Mouse (Mus musculus) limb, embryonic 15.5 days (tissue): ENCODE data around the gene Mipep. TPM values are rescaled to one million over a fixed set of nuclear protein-coding genes. Genes with fewer than 3 reads are reported as not detected.

ENCODE experiments used
- ATAC-seq: fragments of 200-750 bp; cut with Nextera tagmentation; 2 replicates; pipeline ENCODE4 v1.8.0; 2017; ENCODE audit warnings: low read depth, moderate TSS enrichment; ENCODE audit not compliant: insufficient number of reproducible peaks, low FRiP score, low TSS enrichment
- H3K27ac ChIP-seq: fragments of 300-500 bp; sonication (generic); 2 replicates; pipeline ENCODE4 v1.5.1; 2015; ENCODE audit warnings: moderate library complexity, mild to moderate bottlenecking, inconsistent platforms
- H3K27me3 ChIP-seq: fragments of 300-500 bp; sonication (generic); 2 replicates; pipeline ENCODE4 v1.6.1; 2015; ENCODE audit warnings: inconsistent platforms
- H3K36me3 ChIP-seq: fragments of 300-500 bp; sonication (generic); 2 replicates; pipeline ENCODE4 v1.6.1; 2015; ENCODE audit warnings: inconsistent platforms
- H3K4me1 ChIP-seq: fragments of 300-500 bp; sonication (generic); 2 replicates; pipeline ENCODE4 v1.6.1; 2015; ENCODE audit warnings: inconsistent platforms
- H3K4me2 ChIP-seq: fragments of 300-500 bp; sonication (generic); 2 replicates; pipeline ENCODE4 v1.6.1; 2015; ENCODE audit warnings: mild to moderate bottlenecking, inconsistent platforms
- H3K4me3 ChIP-seq: fragments of 300-500 bp; sonication (generic); 2 replicates; pipeline ENCODE4 v1.5.1; 2015; ENCODE audit warnings: mild to moderate bottlenecking, inconsistent platforms
- H3K9ac ChIP-seq: fragments of 300-500 bp; sonication (generic); 2 replicates; pipeline ENCODE4 v1.6.1; 2015; ENCODE audit warnings: inconsistent platforms
- H3K9me3 ChIP-seq: fragments of 300-500 bp; sonication (generic); 2 replicates; pipeline ENCODE4 v1.6.1; 2016; ENCODE audit warnings: inconsistent platforms
- WGBS: fragments of 180-500 bp; shearing (Covaris S2); methylation state at CpG from one replicate; pipeline ENCODE4 v1.1.7; 2015; 5-methylcytosine and 5-hydroxymethylcytosine counted together
- polyA plus RNA-seq: library from polyadenylated mRNA; unstranded; fragments of >200 nt; fragmentation: Nextera tagmentation; extraction: Ambion mirVana; gene quantifications from 2 replicates; pipeline ENCODE4 v1.2.1, GENCODE M21; 2015

Gene Mipep
- 16.4 and 18.4 TPM in 2 replicates for polyA plus RNA-seq

- H3K9ac ChIP-seq = peak within 1 kb of the TSS; percentile 71
- H3K9me3 ChIP-seq = no peaks in the 10 kb centered on the region
- peak; percentile 87 for ATAC-seq
- H3K4me2 ChIP-seq = peak within 1 kb of the TSS; percentile 73
- WGBS = under 1% methylated on average over 61 of the region's 61 CpGs
- H3K27ac ChIP-seq = peak within 1 kb of the TSS; percentile 43; the same call in 1 of the 2 replicates
- 0 out of 2 replicates have a peak, but pooled peaks cover 4% of the 10 kb centered on the region for H3K27me3 ChIP-seq
- H3K4me1 ChIP-seq = no peaks in the 10 kb centered on the region; the same call in 1 of the 2 replicates
- H3K4me3 ChIP-seq = peak within 1 kb of the TSS; percentile 81
- H3K36me3 ChIP-seq = peaks cover 14% of the 10 kb centered on the region
Measured at GRCm38 (mm10) chr14:60784427-60785315, at the start of gene Mipep. Mipep (plus strand) TSS chr14:60784573.

- H3K4me3 ChIP-seq = no peak overlapping the region
- ATAC-seq = no peak
- no peaks in the 10 kb centered on the region for H3K36me3 ChIP-seq
- peaks cover 59% of the 10 kb centered on the region for H3K4me1 ChIP-seq
- no peak overlapping the region for H3K9ac ChIP-seq
- no peaks in the 10 kb centered on the region for H3K9me3 ChIP-seq
- H3K27me3 ChIP-seq = no peaks in the 10 kb centered on the region
- peak overlapping the region; percentile 7; the same call in 1 of the 2 replicates for H3K27ac ChIP-seq
- H3K4me2 ChIP-seq = no peak overlapping the region
- 72% methylated on average over 5 of the region's 5 CpGs for WGBS
Measured at GRCm38 (mm10) chr14:60735206-60735605, 49.2 kb upstream of the Mipep start.

- Histone ChIP-seq H3K4me1 (peaks cover 66% of the 10 kb centered on the region), H3K27ac (peak overlapping the region; percentile 84), H3K9ac (no peak overlapping the region), H3K9me3 (no peaks in the 10 kb centered on the region), H3K36me3 (no peaks in the 10 kb centered on the region), H3K27me3 (no peaks in the 10 kb centered on the region), H3K4me2 (peak overlapping the region; percentile 20; the same call in 1 of the 2 replicates), H3K4me3 (no peak overlapping the region)
- 0 out of 2 replicates have a peak, but pooled peaks have one; percentile 22 for ATAC-seq
- WGBS = 56% methylated on average over 13 of the region's 13 CpGs
Measured at GRCm38 (mm10) chr14:60735848-60736547, 48.4 kb upstream of the Mipep start.

GRCm38 (mm10) chr14:60736591-60737192 lies 47.7 kb upstream of the Mipep start:
- Histone ChIP-seq H3K27me3 (no peaks in the 10 kb centered on the region), H3K4me2 (peak overlapping the region; percentile 20; the same call in 1 of the 2 replicates), H3K27ac (peak overlapping the region; percentile 84), H3K36me3 (no peaks in the 10 kb centered on the region), H3K9me3 (no peaks in the 10 kb centered on the region), H3K9ac (no peak overlapping the region), H3K4me3 (no peak overlapping the region), H3K4me1 (peaks cover 71% of the 10 kb centered on the region)
- peak; percentile 56; the same call in 1 of the 2 replicates for ATAC-seq
- 11% methylated on average over 4 of the region's 4 CpGs for WGBS

GRCm38 (mm10) chr14:60737202-60737611 lies 47.2 kb upstream of the Mipep start:
- 35% methylated on average over 7 of the region's 7 CpGs for WGBS
- Histone ChIP-seq H3K36me3 (no peaks in the 10 kb centered on the region), H3K27me3 (no peaks in the 10 kb centered on the region), H3K4me3 (no peak overlapping the region), H3K4me2 (no peak overlapping the region), H3K9me3 (no peaks in the 10 kb centered on the region), H3K4me1 (peaks cover 72% of the 10 kb centered on the region), H3K27ac (peak overlapping the region; percentile 84), H3K9ac (no peak overlapping the region)
- ATAC-seq = no peak

- no peak for ATAC-seq
- no peaks in the 10 kb centered on the region for H3K36me3 ChIP-seq
- 53% methylated on average over 10 of the region's 10 CpGs for WGBS
- H3K4me2 ChIP-seq = no peak overlapping the region
- no peak overlapping the region for H3K4me3 ChIP-seq
- H3K9ac ChIP-seq = no peak overlapping the region
- peak overlapping the region; percentile 70 for H3K27ac ChIP-seq
- no peaks in the 10 kb centered on the region for H3K9me3 ChIP-seq
- peaks cover 70% of the 10 kb centered on the region for H3K4me1 ChIP-seq
- no peaks in the 10 kb centered on the region for H3K27me3 ChIP-seq
Measured at GRCm38 (mm10) chr14:60738434-60738938, 45.9 kb upstream of the Mipep start.

- no peak for ATAC-seq
- peaks cover 64% of the 10 kb centered on the region for H3K4me1 ChIP-seq
- WGBS = 22% methylated on average over 6 of the region's 9 CpGs
Measured at GRCm38 (mm10) chr14:60739155-60739554, 45.2 kb upstream of the Mipep start.

GRCm38 (mm10) chr14:60739616-60740015 lies 44.8 kb upstream of the Mipep start:
- H3K9ac ChIP-seq = no peak overlapping the region
- no peak overlapping the region for H3K4me3 ChIP-seq
- H3K27ac ChIP-seq = peak overlapping the region; percentile 59
- H3K36me3 ChIP-seq = no peaks in the 10 kb centered on the region
- no peak for ATAC-seq
- H3K27me3 ChIP-seq = no peaks in the 10 kb centered on the region
- no peaks in the 10 kb centered on the region for H3K9me3 ChIP-seq
- H3K4me2 ChIP-seq = no peak overlapping the region
- 55% methylated on average over 12 of the region's 12 CpGs for WGBS
- peaks cover 63% of the 10 kb centered on the region for H3K4me1 ChIP-seq

More at GRCm38 (mm10) chr14:60739155-60739554, 45.2 kb upstream of the Mipep start:
- H3K9me3 ChIP-seq = no peaks in the 10 kb centered on the region
- H3K36me3 ChIP-seq = no peaks in the 10 kb centered on the region
- H3K9ac ChIP-seq = no peak overlapping the region
- no peak overlapping the region for H3K4me2 ChIP-seq
- no peak overlapping the region for H3K4me3 ChIP-seq
- no peak overlapping the region for H3K27ac ChIP-seq
- no peaks in the 10 kb centered on the region for H3K27me3 ChIP-seq

GRCm38 (mm10) chr14:60740507-60740906 lies 43.9 kb upstream of the Mipep start:
- H3K36me3 ChIP-seq = peaks cover under 1% of the 10 kb centered on the region; the same call in 1 of the 2 replicates
- no peaks in the 10 kb centered on the region for H3K27me3 ChIP-seq
- peaks cover 57% of the 10 kb centered on the region for H3K4me1 ChIP-seq
- H3K4me3 ChIP-seq = no peak overlapping the region
- H3K9me3 ChIP-seq = no peaks in the 10 kb centered on the region
- ATAC-seq = no peak
- H3K9ac ChIP-seq = no peak overlapping the region
- no peak overlapping the region for H3K27ac ChIP-seq
- WGBS = 76% methylated on average over 5 of the region's 5 CpGs
- H3K4me2 ChIP-seq = no peak overlapping the region

- peaks cover 54% of the 10 kb centered on the region for H3K4me1 ChIP-seq
- no peak for ATAC-seq
- H3K27ac ChIP-seq = peak overlapping the region; percentile 62; the same call in 1 of the 2 replicates
- no peak overlapping the region for H3K9ac ChIP-seq
- no peaks in the 10 kb centered on the region for H3K9me3 ChIP-seq
- H3K4me2 ChIP-seq = no peak overlapping the region
- no peak overlapping the region for H3K4me3 ChIP-seq
- WGBS = 64% methylated on average over 8 of the region's 8 CpGs
- H3K36me3 ChIP-seq = peaks cover 3% of the 10 kb centered on the region; the same call in 1 of the 2 replicates
- no peaks in the 10 kb centered on the region for H3K27me3 ChIP-seq
Measured at GRCm38 (mm10) chr14:60741033-60741432, 43.3 kb upstream of the Mipep start.

GRCm38 (mm10) chr14:60741490-60741981 lies 42.8 kb upstream of the Mipep start:
- H3K27ac ChIP-seq = peak overlapping the region; percentile 62
- H3K27me3 ChIP-seq = no peaks in the 10 kb centered on the region
- no peak overlapping the region for H3K4me3 ChIP-seq
- H3K4me1 ChIP-seq = peaks cover 49% of the 10 kb centered on the region
- H3K4me2 ChIP-seq = no peak overlapping the region
- WGBS = 52% methylated on average over 6 of the region's 6 CpGs
- H3K9me3 ChIP-seq = no peaks in the 10 kb centered on the region
- H3K9ac ChIP-seq = no peak overlapping the region
- no peak for ATAC-seq
- peaks cover 3% of the 10 kb centered on the region; the same call in 1 of the 2 replicates for H3K36me3 ChIP-seq
